Mouse (Mus musculus) left cerebral cortex, adult 18-20 months (tissue): ENCODE measurements around the gene Ucn. TPM values are rescaled to one million over a fixed set of nuclear protein-coding genes. Genes with fewer than 3 reads are reported as not detected.
A peak's percentile ranks its signal among the peaks of the same experiment; 100 is the strongest.

Experiments used
- DNase-seq, 2 experiments: peaks; one replicate each; pipeline ENCODE4 v3.0.0; 2021 to 2022; ENCODE audit warnings: low spot score in 2 of 2, mixed read lengths in 1 of 2
- long read RNA-seq, 2 experiments: library from polyadenylated mRNA; stranded (forward); transcript quantifications; one replicate each; pipeline ENCODE4 v2.0.0; 2021
- total RNA-seq, 2 experiments: library from RNA; stranded (reverse); gene quantifications; 2 replicates each; pipeline ENCODE4 v1.2.3; 2021

The Ucn gene
- total RNA-seq, result 1 to 10 TPM; 1.4 to 2.8 TPM
- long read RNA-seq, experiment 1, partial matches to known transcripts, result 0 of 2 reads
- long read RNA-seq, experiment 1, other reads (novel, unspliced or antisense), result 0 of 2 reads
- long read RNA-seq, experiment 2, partial matches to known transcripts, result 0 of 1 reads
- long read RNA-seq, experiment 2, other reads (novel, unspliced or antisense), result 0 of 1 reads

GRCm38 (mm10) chr5:31138241-31138967 lies at the start of gene Ucn:
Gene Ucn, minus strand, starts transcription at chr5:31138829.
- DNase-seq, result no peak

GRCm38 (mm10) chr5:31183678-31184077 lies 45.0 kb upstream of the Ucn start:
- DNase-seq, result no peak

- DNase-seq, result no peak
Observed at GRCm38 (mm10) chr5:31181183-31181770, 42.6 kb upstream of the Ucn start.

- peak; percentile 96 to 97 for DNase-seq
Observed at GRCm38 (mm10) chr5:31179766-31180630, 41.4 kb upstream of the Ucn start, which contains the start of the genes Gm29609 and Gtf3c2. Gene Gm29609, minus strand, starts transcription at chr5:31179911. Gene Gtf3c2, minus strand, starts transcription at chr5:31180144.

- peak in 1 of 2 experiments; percentile 21 for DNase-seq
Observed at GRCm38 (mm10) chr5:31179301-31179765, 40.7 kb upstream of the Ucn start.

GRCm38 (mm10) chr5:31168630-31169029 lies 30.0 kb upstream of the Ucn start:
- DNase-seq, result no peak

GRCm38 (mm10) chr5:31164878-31165277 lies 26.2 kb upstream of the Ucn start:
- DNase-seq, result no peak

- DNase-seq, result no peak
Observed at GRCm38 (mm10) chr5:31162462-31162861, 23.8 kb upstream of the Ucn start.

- DNase-seq, result peak; percentile 79 to 83
Observed at GRCm38 (mm10) chr5:31154152-31154553, 15.5 kb upstream of the Ucn start, which contains the start of gene Mpv17. Gene Mpv17, minus strand, starts transcription at chr5:31154251.

GRCm38 (mm10) chr5:31153516-31154151 lies 15.0 kb upstream of the Ucn start:
- DNase-seq, result no peak

- no peak for DNase-seq
Observed at GRCm38 (mm10) chr5:31151746-31152145, 13.1 kb upstream of the Ucn start.

- no peak for DNase-seq
Observed at GRCm38 (mm10) chr5:31149781-31150180, 11.2 kb upstream of the Ucn start.

- no peak for DNase-seq
Observed at GRCm38 (mm10) chr5:31138968-31139425, 368 bp upstream of the Ucn start.

GRCm38 (mm10) chr5:31137658-31138057 lies 971 bp downstream of the Ucn start:
- no peak for DNase-seq

GRCm38 (mm10) chr5:31136730-31137424 lies 1.8 kb downstream of the Ucn start:
- no peak for DNase-seq

GRCm38 (mm10) chr5:31126050-31126449 lies 12.6 kb downstream of the Ucn start:
- peak in 1 of 2 experiments; percentile 14 for DNase-seq

GRCm38 (mm10) chr5:31123481-31123880 lies 15.1 kb downstream of the Ucn start:
- DNase-seq, result no peak

- peak; percentile 28 to 54 for DNase-seq
Observed at GRCm38 (mm10) chr5:31121111-31121510, 17.5 kb downstream of the Ucn start.

GRCm38 (mm10) chr5:31116912-31117311 lies 21.7 kb downstream of the Ucn start:
- DNase-seq, result no peak

GRCm38 (mm10) chr5:31116354-31116753 lies 22.3 kb downstream of the Ucn start, which contains the start of gene Trim54:
Gene Trim54, plus strand, starts transcription at chr5:31116712.
- no peak for DNase-seq
